Mouse (Mus musculus) lung, adult 2 months (tissue): ENCODE measurements around the gene Ybey. TPM values are rescaled to one million over a fixed set of nuclear protein-coding genes. Genes with fewer than 3 reads are reported as not detected.
A peak's percentile ranks its signal among the peaks of the same experiment; 100 is the strongest.

Source experiments
- DNase-seq: peaks from one replicate; pipeline ENCODE4 v3.0.0; 2022
- H3K4me1 ChIP-seq: fragments of 200-500 bp; 2 replicates; pipeline ENCODE4 v1.6.1; 2011; ENCODE audit warnings: low read length; ENCODE audit not compliant: control insufficient read depth, insufficient read depth
- H3K4me3 ChIP-seq: fragments of 200-500 bp; replicated peaks from 2 replicates; pipeline ENCODE3; 2011; ENCODE audit warnings: low read depth, mild to moderate bottlenecking, control low read depth, low read length; ENCODE audit errors: extremely low read depth
- CTCF ChIP-seq: fragments of 200-500 bp; IDR thresholded peaks from 2 replicates; pipeline ENCODE4 v1.5.1; 2011; ENCODE audit warnings: mild to moderate bottlenecking, low read length, control low read depth; ENCODE audit not compliant: insufficient read depth
- POLR2A ChIP-seq: fragments of 200-500 bp; IDR thresholded peaks from 2 replicates; pipeline ENCODE4 v1.6.1; 2011; ENCODE audit warnings: low read depth, mild to moderate bottlenecking, control low read depth, low read length, borderline replicate concordance; ENCODE audit errors: extremely low read depth
- WGBS: fragments of 180-500 bp; shearing (Covaris S2); methylation state at CpG from one replicate; pipeline ENCODE4 v1.1.7; 2018; 5-methylcytosine and 5-hydroxymethylcytosine counted together
- polyA plus RNA-seq: library from polyadenylated mRNA; depleted of rRNA; stranded (reverse); fragments of >200 nt; gene quantifications from 2 replicates; pipeline ENCODE4 v1.2.3, GENCODE M21; 2012; rRNA removed

Ybey gene
- polyA plus RNA-seq, 1 experiment = 2.5 TPM

- TF ChIP-seq CTCF = no peak
- no peak for TF ChIP-seq POLR2A
- 31% methylated on average over 4 of the region's 4 CpGs for WGBS
- Histone ChIP-seq H3K4me1 (peaks cover 21% of the 10 kb centered on the region), H3K4me3 (no peak overlapping the region)
- DNase-seq = peak; percentile 38
These were observed 22.8 kb downstream of the Ybey start for GRCm38 (mm10) chr10:76445996-76446681.

GRCm38 (mm10) chr10:76442178-76443088 lies 26.5 kb downstream of the Ybey start, which contains the start of gene Pcnt:
Gene Pcnt, minus strand, starts transcription at chr10:76442786.
- TF ChIP-seq CTCF (peak; percentile 71), POLR2A (peak; percentile 71; the same call in 1 of the 2 replicates)
- peak; percentile 97 for DNase-seq
- peaks cover 18% of the 10 kb centered on the region for H3K4me1 ChIP-seq
- WGBS = under 1% methylated on average over 78 of the region's 78 CpGs
- H3K4me3 ChIP-seq = peak within 1 kb of the TSS; percentile 87

- DNase-seq = no peak
- TF ChIP-seq CTCF (no peak), POLR2A (no peak)
- Histone ChIP-seq H3K4me1 (peaks cover 5% of the 10 kb centered on the region; the same call in 1 of the 2 replicates), H3K4me3 (no peak within 1 kb of the TSS)
- WGBS = 93% methylated on average over 17 of the region's 17 CpGs
These were observed 28.6 kb downstream of the Ybey start, which contains the start of gene AC141477.1 for GRCm38 (mm10) chr10:76440281-76440680. Gene AC141477.1, minus strand, starts transcription at chr10:76440444.

- peak; percentile 34 for DNase-seq
- Histone ChIP-seq H3K4me3 (no peak overlapping the region), H3K4me1 (peaks cover 5% of the 10 kb centered on the region; the same call in 1 of the 2 replicates)
- 67% methylated on average over 9 of the region's 9 CpGs for WGBS
- TF ChIP-seq CTCF = no peak
- no peak for TF ChIP-seq POLR2A
These were observed 29.6 kb downstream of the Ybey start for GRCm38 (mm10) chr10:76439107-76439890.

GRCm38 (mm10) chr10:76433925-76434324 lies 35.0 kb downstream of the Ybey start:
- TF ChIP-seq CTCF (no peak), POLR2A (no peak)
- no peaks in the 10 kb centered on the region for H3K4me1 ChIP-seq
- no peak for DNase-seq
- no peak overlapping the region for H3K4me3 ChIP-seq
- 80% methylated on average over 11 of the region's 11 CpGs for WGBS

GRCm38 (mm10) chr10:76425674-76426073 lies 43.2 kb downstream of the Ybey start:
- no peak for DNase-seq
- no peak overlapping the region for H3K4me3 ChIP-seq
- no peak for TF ChIP-seq POLR2A
- WGBS = 90% methylated on average over 7 of the region's 7 CpGs
- H3K4me1 ChIP-seq = no peaks in the 10 kb centered on the region

GRCm38 (mm10) chr10:76416811-76417210 lies 52.1 kb downstream of the Ybey start:
- WGBS = 91% methylated on average over 12 of the region's 12 CpGs
- no peak for DNase-seq
- TF ChIP-seq POLR2A = no peak
- no peak for TF ChIP-seq CTCF
- Histone ChIP-seq H3K4me1 (no peaks in the 10 kb centered on the region), H3K4me3 (no peak overlapping the region)

Other genes with a start within 250 kb of the Ybey start
- 81.3 and 101 TPM in 2 replicates for gene Prmt2, start 231.2 kb downstream of the Ybey start, polyA plus RNA-seq
- 1.4 and 3.1 TPM in 2 replicates for gene S100b, start 215.3 kb downstream of the Ybey start, polyA plus RNA-seq
- gene Dip2a, start 123.8 kb downstream of the Ybey start, polyA plus RNA-seq = 20.3 and 25.3 TPM in 2 replicates
- not detected in 2 replicates for gene AC141477.1, start 28.7 kb downstream of the Ybey start, polyA plus RNA-seq
- gene Pcnt, start 26.3 kb downstream of the Ybey start, polyA plus RNA-seq = 35.6 and 38.0 TPM in 2 replicates
- gene 2610028H24Rik, start 20.0 kb downstream of the Ybey start, polyA plus RNA-seq = 36.0 and 44.3 TPM in 2 replicates
- 17.6 and 21.0 TPM in 2 replicates for gene Mcm3ap, start 187 bp downstream of the Ybey start, polyA plus RNA-seq
- 20.7 and 30.0 TPM in 2 replicates for gene Lss, start 62.5 kb upstream of the Ybey start, polyA plus RNA-seq
- 0.22 and 0.28 TPM in 2 replicates for gene Spatc1l, start 93.2 kb upstream of the Ybey start, polyA plus RNA-seq
- gene Ftcd, start 106.5 kb upstream of the Ybey start, polyA plus RNA-seq = 0.03 and 0.24 TPM in 2 replicates
- 173 and 175 TPM in 2 replicates for gene Col6a2, start 154.5 kb upstream of the Ybey start, polyA plus RNA-seq